Mouse (Mus musculus): ENCODE measurements around the gene Hist1h2bh. TPM values are rescaled to one million over a fixed set of nuclear protein-coding genes. Genes with fewer than 3 reads are reported as not detected.
"Not testable (repeated sequence)": the region's sequence is repeated elsewhere in the genome, so short reads cannot be mapped to it uniquely, and the experiment has no call there.

Hist1h2bh gene
- polyA plus RNA-seq, 1 experiment, result 4.2 TPM

GRCm38 (mm10) chr13:23538249-23538648, 4.9 kb downstream of the Hist1h2bh start:
- Histone ChIP-seq H3K4me1 (ENCODE audit: control insufficient read depth, insufficient read depth, low read length) (peaks cover 1% of the 10 kb centered on the region), H3K9ac (ENCODE audit: low read depth, poor library complexity, severe bottlenecking) (no peak overlapping the region), H3K4me3 (ENCODE audit: low read depth, low read length) (no peak overlapping the region), H3K27me3 (ENCODE audit: control insufficient read depth, insufficient read depth, low read length, poor library complexity, severe bottlenecking) (no peaks in the 10 kb centered on the region), H3K27ac (ENCODE audit: insufficient read depth, low read length) (no peak overlapping the region), H3K9me3 (replicated peaks; ENCODE audit: control insufficient read depth, insufficient read depth, low read length, poor library complexity, severe bottlenecking) (no peaks in the 10 kb centered on the region), H3K36me3 (ENCODE audit: control insufficient read depth, insufficient read depth, low read length, poor library complexity, severe bottlenecking) (no peaks in the 10 kb centered on the region)
- TF ChIP-seq EP300 (IDR thresholded peaks at IDR 0.05; ENCODE audit: insufficient read depth, low read depth, low read length) (no peak), CTCF (IDR thresholded peaks at IDR 0.05; ENCODE audit: low read depth, low read length) (no peak), POLR2A (IDR thresholded peaks at IDR 0.05; ENCODE audit: insufficient read depth, low read length) (no peak)

GRCm38 (mm10) chr13:23537006-23537710, 6.0 kb downstream of the Hist1h2bh start:
- no peak for TF ChIP-seq CTCF (IDR thresholded peaks at IDR 0.05; ENCODE audit: low read depth, low read length)
- Histone ChIP-seq H3K27ac (ENCODE audit: insufficient read depth, low read length) (no peak overlapping the region), H3K9ac (ENCODE audit: low read depth, poor library complexity, severe bottlenecking) (peak overlapping the region; percentile 40; the same call in 1 of the 2 replicates), H3K36me3 (ENCODE audit: control insufficient read depth, insufficient read depth, low read length, poor library complexity, severe bottlenecking) (no peaks in the 10 kb centered on the region), H3K4me3 (ENCODE audit: low read depth, low read length) (no peak overlapping the region), H3K4me1 (ENCODE audit: control insufficient read depth, insufficient read depth, low read length) (peaks cover 1% of the 10 kb centered on the region), H3K9me3 (replicated peaks; ENCODE audit: control insufficient read depth, insufficient read depth, low read length, poor library complexity, severe bottlenecking) (no peaks in the 10 kb centered on the region), H3K27me3 (ENCODE audit: control insufficient read depth, insufficient read depth, low read length, poor library complexity, severe bottlenecking) (no peaks in the 10 kb centered on the region)

- Histone ChIP-seq H3K9ac (ENCODE audit: low read depth, poor library complexity, severe bottlenecking) (peak overlapping the region; percentile 86), H3K4me3 (ENCODE audit: low read depth, low read length) (peak overlapping the region; percentile 18; the same call in 1 of the 2 replicates), H3K27me3 (ENCODE audit: control insufficient read depth, insufficient read depth, low read length, poor library complexity, severe bottlenecking) (no peaks in the 10 kb centered on the region), H3K27ac (ENCODE audit: insufficient read depth, low read length) (peak overlapping the region; percentile 75), H3K36me3 (ENCODE audit: control insufficient read depth, insufficient read depth, low read length, poor library complexity, severe bottlenecking) (no peaks in the 10 kb centered on the region), H3K9me3 (replicated peaks; ENCODE audit: control insufficient read depth, insufficient read depth, low read length, poor library complexity, severe bottlenecking) (no peaks in the 10 kb centered on the region), H3K4me1 (ENCODE audit: control insufficient read depth, insufficient read depth, low read length) (peaks cover 1% of the 10 kb centered on the region)
- TF ChIP-seq CTCF (IDR thresholded peaks at IDR 0.05; ENCODE audit: low read depth, low read length), result no peak
- no peak for TF ChIP-seq POLR2A (IDR thresholded peaks at IDR 0.05; ENCODE audit: insufficient read depth, low read length)
- TF ChIP-seq EP300 (IDR thresholded peaks at IDR 0.05; ENCODE audit: insufficient read depth, low read depth, low read length), result no peak
Observed at GRCm38 (mm10) chr13:23536076-23536822, 6.9 kb downstream of the Hist1h2bh start.

- H3K36me3 ChIP-seq (ENCODE audit: control insufficient read depth, insufficient read depth, low read length, poor library complexity, severe bottlenecking); H3K9me3 ChIP-seq (replicated peaks; ENCODE audit: control insufficient read depth, insufficient read depth, low read length, poor library complexity, severe bottlenecking); H3K4me1 ChIP-seq (ENCODE audit: control insufficient read depth, insufficient read depth, low read length); H3K27me3 ChIP-seq (ENCODE audit: control insufficient read depth, insufficient read depth, low read length, poor library complexity, severe bottlenecking): not testable (repeated sequence)
- Histone ChIP-seq H3K9ac (ENCODE audit: low read depth, poor library complexity, severe bottlenecking) (peak within 1 kb of the TSS; percentile 99), H3K27ac (ENCODE audit: insufficient read depth, low read length) (peak within 1 kb of the TSS; percentile 99), H3K4me3 (ENCODE audit: low read depth, low read length) (peak within 1 kb of the TSS; percentile 75)
- TF ChIP-seq EP300 (IDR thresholded peaks at IDR 0.05; ENCODE audit: insufficient read depth, low read depth, low read length) (0 out of 2 replicates have a peak, but pooled peaks have one; percentile 56), POLR2A (IDR thresholded peaks at IDR 0.05; ENCODE audit: insufficient read depth, low read length) (peak; percentile 97)
Observed at GRCm38 (mm10) chr13:23535137-23536075, 7.8 kb downstream of the Hist1h2bh start, which contains the start of gene Hist1h3g. Gene Hist1h3g (plus strand): TSS chr13:23535422.

GRCm38 (mm10) chr13:23534368-23535131, 8.6 kb downstream of the Hist1h2bh start:
- TF ChIP-seq EP300 (IDR thresholded peaks at IDR 0.05; ENCODE audit: insufficient read depth, low read depth, low read length), result no peak
- TF ChIP-seq CTCF (IDR thresholded peaks at IDR 0.05; ENCODE audit: low read depth, low read length), result no peak
- peak; percentile 11 for TF ChIP-seq POLR2A (IDR thresholded peaks at IDR 0.05; ENCODE audit: insufficient read depth, low read length)
- Histone ChIP-seq H3K9me3 (replicated peaks; ENCODE audit: control insufficient read depth, insufficient read depth, low read length, poor library complexity, severe bottlenecking) (no peaks in the 10 kb centered on the region), H3K27ac (ENCODE audit: insufficient read depth, low read length) (peak overlapping the region; percentile 99), H3K4me1 (ENCODE audit: control insufficient read depth, insufficient read depth, low read length) (peaks cover 1% of the 10 kb centered on the region), H3K9ac (ENCODE audit: low read depth, poor library complexity, severe bottlenecking) (peak overlapping the region; percentile 99), H3K36me3 (ENCODE audit: control insufficient read depth, insufficient read depth, low read length, poor library complexity, severe bottlenecking) (no peaks in the 10 kb centered on the region), H3K4me3 (ENCODE audit: low read depth, low read length) (peak overlapping the region; percentile 75), H3K27me3 (ENCODE audit: control insufficient read depth, insufficient read depth, low read length, poor library complexity, severe bottlenecking) (no peaks in the 10 kb centered on the region)

- H3K9me3 ChIP-seq (replicated peaks; ENCODE audit: control insufficient read depth, insufficient read depth, low read length, poor library complexity, severe bottlenecking); H3K4me1 ChIP-seq (ENCODE audit: control insufficient read depth, insufficient read depth, low read length); H3K36me3 ChIP-seq (ENCODE audit: control insufficient read depth, insufficient read depth, low read length, poor library complexity, severe bottlenecking); H3K27me3 ChIP-seq (ENCODE audit: control insufficient read depth, insufficient read depth, low read length, poor library complexity, severe bottlenecking): not testable (repeated sequence)
- H3K27ac ChIP-seq (ENCODE audit: insufficient read depth, low read length), result peak within 1 kb of the TSS; percentile 99
- peak within 1 kb of the TSS; percentile 75 for H3K4me3 ChIP-seq (ENCODE audit: low read depth, low read length)
- H3K9ac ChIP-seq (ENCODE audit: low read depth, poor library complexity, severe bottlenecking), result peak within 1 kb of the TSS; percentile 99
Observed at GRCm38 (mm10) chr13:23533560-23534367, 9.4 kb downstream of the Hist1h2bh start, which contains the start of gene Hist1h2af. Gene Hist1h2af (plus strand): TSS chr13:23533906.
